Mouse (Mus musculus): ENCODE results near the gene Ranbp3.

DNA sequence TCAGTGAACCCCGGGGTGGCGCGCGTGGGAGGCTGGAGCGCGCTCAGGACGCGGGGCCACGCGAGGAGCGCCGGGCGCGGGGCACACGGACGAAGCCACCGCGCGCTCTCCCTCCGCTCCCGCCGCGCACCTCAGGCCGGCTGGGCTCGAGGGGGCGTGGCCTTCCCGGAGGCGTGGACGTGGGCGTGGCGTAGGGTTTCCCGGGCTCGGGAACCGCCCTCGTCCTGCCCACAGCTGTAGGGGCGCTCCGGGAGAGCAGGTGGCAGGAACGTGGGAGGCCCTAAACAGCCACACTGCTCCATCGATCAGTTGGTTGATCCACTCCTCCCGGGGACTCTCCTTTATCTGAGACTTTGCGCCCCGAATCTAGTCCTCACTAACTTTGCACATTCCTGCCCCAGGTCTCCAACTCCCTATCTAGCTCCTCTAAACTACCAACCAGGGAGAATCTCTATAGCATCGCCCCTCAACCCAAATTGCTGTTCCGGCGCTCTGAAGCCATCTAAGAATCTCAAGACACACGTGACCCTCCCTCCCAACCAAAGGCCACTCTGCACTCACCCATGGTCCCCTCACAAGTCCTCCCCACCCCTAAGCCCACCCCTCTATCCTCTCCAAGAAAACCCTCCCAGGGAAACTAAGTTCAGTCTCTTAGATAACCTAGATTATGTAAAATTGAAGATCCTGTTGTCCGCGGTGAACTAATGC, 84.5 kb downstream of the Ranbp3 start, which contains the start of gene Nrtn:
- TF ChIP-seq POLR2A (IDR thresholded peaks at IDR 0.05; ENCODE audit: insufficient read length, low read depth) (peak; percentile 39), USF1 (IDR thresholded peaks at IDR 0.05; ENCODE audit: low read depth) (no peak), TCF3 (IDR thresholded peaks at IDR 0.05; ENCODE audit: insufficient read length, low read depth) (no peak), MYOG (IDR thresholded peaks at IDR 0.05; ENCODE audit: control insufficient read depth in 1 of 3, insufficient read depth in 1 of 3, insufficient read length in 2 of 3, low read depth in 2 of 3) (peak in 2 of 3 experiments; percentile 44 to 58), E2F4 (IDR thresholded peaks at IDR 0.05; ENCODE audit: insufficient read depth) (no peak), CEBPB (IDR thresholded peaks at IDR 0.05; ENCODE audit: insufficient read depth, poor library complexity, severe bottlenecking) (no peak), MYOD1 (IDR thresholded peaks at IDR 0.05; ENCODE audit: control insufficient read depth in 1 of 3, insufficient read length in 2 of 3, low read depth in 2 of 3) (peak in 2 of 3 experiments; percentile 37 to 59), TCF12 (IDR thresholded peaks at IDR 0.05; ENCODE audit: insufficient read depth, poor library complexity, severe bottlenecking) (no peak), SRF (IDR thresholded peaks at IDR 0.05; ENCODE audit: control insufficient read depth, insufficient read length, low read depth) (no peak)
